Mouse (Mus musculus): ENCODE results near the gene Olfr148. TPM values are rescaled to one million over a fixed set of nuclear protein-coding genes. Genes with fewer than 3 reads are reported as not detected.

Gene Olfr148
- polyA plus RNA-seq (2014; fragmentation: Nextera tagmentation; extraction: Ambion mirVana), result not detected in 2 replicates

DNA sequence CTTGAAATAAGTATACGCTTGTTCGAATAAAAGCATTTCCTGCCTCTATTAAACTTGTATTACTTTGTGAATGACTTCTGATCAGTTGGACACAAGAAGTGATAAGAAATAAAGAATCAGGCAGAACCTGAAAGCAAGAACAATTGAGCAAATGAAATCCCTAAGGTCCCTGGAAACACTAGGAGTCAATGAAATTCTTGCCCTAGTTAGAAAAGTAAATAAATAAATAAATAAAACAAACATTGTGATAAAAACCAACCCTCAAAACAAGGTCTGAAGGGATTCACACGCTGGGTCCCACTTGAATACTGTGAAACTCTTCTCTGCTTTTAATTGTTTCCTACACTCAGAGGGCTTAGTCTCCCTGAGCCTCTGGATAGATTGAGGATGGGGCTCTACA is at the start of gene Olfr148:
TSS of gene Olfr148 (plus strand) at position 301 of the 400 bp plus-strand sequence.
- Histone ChIP-seq H3K9ac (replicated peaks; ENCODE audit: low read depth, low read length) (no peak within 1 kb of the TSS), H3K4me1 (ENCODE audit: control insufficient read depth, insufficient read depth, low read length) (no peaks in the 10 kb centered on the region), H3K27me3 (ENCODE audit: control insufficient read depth, insufficient read depth, low read length) (no peaks in the 10 kb centered on the region), H3K9me3 (ENCODE audit: control insufficient read depth, low read depth, low read length) (no peaks in the 10 kb centered on the region), H3K4me3 (ENCODE audit: low read depth, low read length) (no peak within 1 kb of the TSS), H3K27ac (ENCODE audit: low read length) (no peak within 1 kb of the TSS), H3K36me3 (ENCODE audit: control insufficient read depth, insufficient read depth, low read length) (no peaks in the 10 kb centered on the region), H3K4me2 (replicated peaks; ENCODE audit: low read depth, low read length) (no peak within 1 kb of the TSS)
- ATAC-seq (ENCODE audit: insufficient number of reproducible peaks, insufficient read depth, low FRiP score, low read depth), result no peak
- WGBS, result 76% methylated on average over 3 of the region's 3 CpGs

DNA sequence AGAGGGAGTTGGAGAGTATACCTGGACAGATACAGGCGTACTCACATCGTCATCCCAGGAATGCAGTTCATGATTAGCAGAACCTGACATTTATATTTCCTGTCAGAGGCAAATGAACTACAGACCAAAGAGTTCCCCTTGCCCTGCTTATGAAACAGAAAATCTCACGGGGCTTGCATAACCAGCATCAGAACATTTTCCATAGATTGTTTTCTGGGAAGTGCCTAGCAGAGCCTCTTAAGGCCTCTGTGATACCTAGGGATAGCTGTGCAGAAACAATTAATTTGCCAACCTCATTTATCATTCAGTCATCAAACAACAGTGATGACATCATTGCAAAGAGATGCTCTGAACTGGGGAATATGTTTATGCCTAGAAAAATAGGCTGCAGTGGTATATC is 35.0 kb upstream of the Olfr148 start, which contains the start of gene Olfr959:
TSS of gene Olfr959 (minus strand) at position 101 of the 400 bp plus-strand sequence.
- 75% methylated on average over 3 of the region's 3 CpGs for WGBS
- no peak for ATAC-seq (ENCODE audit: insufficient number of reproducible peaks, insufficient read depth, low FRiP score, low read depth)

GRCm38 (mm10) chr9:39577050-39577449 is 33.4 kb upstream of the Olfr148 start:
- H3K4me3 ChIP-seq (ENCODE audit: low read depth, low read length), result no peak overlapping the region
- no peak overlapping the region for H3K27ac ChIP-seq (ENCODE audit: low read length)
- no peaks in the 10 kb centered on the region for H3K4me1 ChIP-seq (ENCODE audit: control insufficient read depth, insufficient read depth, low read length)
- ATAC-seq (ENCODE audit: insufficient number of reproducible peaks, insufficient read depth, low FRiP score, low read depth), result no peak
- no peak overlapping the region for H3K4me2 ChIP-seq (replicated peaks; ENCODE audit: low read depth, low read length)
- H3K9ac ChIP-seq (replicated peaks; ENCODE audit: low read depth, low read length), result no peak overlapping the region
- H3K27me3 ChIP-seq (ENCODE audit: control insufficient read depth, insufficient read depth, low read length), result no peaks in the 10 kb centered on the region
- no peaks in the 10 kb centered on the region for H3K36me3 ChIP-seq (ENCODE audit: control insufficient read depth, insufficient read depth, low read length)
- no peaks in the 10 kb centered on the region for H3K9me3 ChIP-seq (ENCODE audit: control insufficient read depth, low read depth, low read length)
- 83% methylated on average over 5 of the region's 5 CpGs for WGBS

More for the DNA sequence above, 35.0 kb upstream of the Olfr148 start, which contains the start of gene Olfr959:
- H3K36me3 ChIP-seq (ENCODE audit: control insufficient read depth, insufficient read depth, low read length), result no peaks in the 10 kb centered on the region
- no peaks in the 10 kb centered on the region for H3K4me1 ChIP-seq (ENCODE audit: control insufficient read depth, insufficient read depth, low read length)
- no peaks in the 10 kb centered on the region for H3K27me3 ChIP-seq (ENCODE audit: control insufficient read depth, insufficient read depth, low read length)
- no peak within 1 kb of the TSS for H3K4me2 ChIP-seq (replicated peaks; ENCODE audit: low read depth, low read length)
- H3K4me3 ChIP-seq (ENCODE audit: low read depth, low read length), result no peak within 1 kb of the TSS
- no peak within 1 kb of the TSS for H3K27ac ChIP-seq (ENCODE audit: low read length)
- H3K9ac ChIP-seq (replicated peaks; ENCODE audit: low read depth, low read length), result no peak within 1 kb of the TSS
- no peaks in the 10 kb centered on the region for H3K9me3 ChIP-seq (ENCODE audit: control insufficient read depth, low read depth, low read length)

DNA sequence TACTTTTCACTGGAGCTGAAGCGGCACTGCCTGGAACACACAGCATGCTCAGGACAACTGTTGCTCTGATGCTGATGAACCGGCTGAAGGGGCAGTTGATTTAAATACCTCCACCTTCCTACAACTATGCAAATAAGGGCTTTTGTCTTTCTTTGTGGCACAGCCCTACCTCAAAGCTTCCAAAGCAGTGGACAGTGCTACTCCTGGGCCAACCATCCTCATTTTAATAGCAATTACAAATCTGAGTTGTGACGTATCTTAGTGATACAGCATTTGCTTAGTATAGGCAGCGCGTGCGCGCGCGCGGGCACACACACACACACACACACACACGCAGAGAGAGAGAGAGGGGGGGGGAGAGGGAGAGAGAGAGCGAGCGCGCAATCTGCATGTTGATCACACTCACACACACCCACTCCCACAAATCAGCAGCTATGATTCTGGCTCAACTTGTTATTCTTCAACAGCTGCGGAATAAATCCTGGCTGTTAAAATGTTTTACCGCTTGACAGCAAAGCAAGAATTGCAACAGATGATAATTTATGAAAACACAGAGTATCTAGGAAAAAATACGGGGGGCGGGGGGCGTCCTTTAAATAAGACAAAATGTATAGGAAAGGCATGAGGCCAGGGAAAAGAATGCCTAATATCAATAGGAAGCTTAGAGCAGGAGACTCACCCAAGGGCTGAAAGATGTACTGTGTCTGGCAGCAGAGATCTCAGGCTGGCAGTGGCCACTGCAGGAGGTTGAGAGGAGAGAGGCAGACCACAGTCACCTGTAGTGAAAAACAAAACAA is 7.7 kb upstream of the Olfr148 start:
- Histone ChIP-seq H3K4me2 (replicated peaks; ENCODE audit: low read depth, low read length) (peak overlapping the region; percentile 59), H3K9me3 (ENCODE audit: control insufficient read depth, low read depth, low read length) (no peaks in the 10 kb centered on the region), H3K4me3 (ENCODE audit: low read depth, low read length) (peak overlapping the region; percentile 35), H3K27me3 (ENCODE audit: control insufficient read depth, insufficient read depth, low read length) (no peaks in the 10 kb centered on the region), H3K9ac (replicated peaks; ENCODE audit: low read depth, low read length) (no peak overlapping the region), H3K36me3 (ENCODE audit: control insufficient read depth, insufficient read depth, low read length) (no peaks in the 10 kb centered on the region), H3K27ac (ENCODE audit: low read length) (peak overlapping the region; percentile 1; the same call in 1 of the 2 replicates), H3K4me1 (ENCODE audit: control insufficient read depth, insufficient read depth, low read length) (no peaks in the 10 kb centered on the region; the same call in 1 of the 2 replicates)
- peak; percentile 74; the same call in 1 of the 2 replicates for ATAC-seq (ENCODE audit: insufficient number of reproducible peaks, insufficient read depth, low FRiP score, low read depth)
- WGBS, result 1% methylated on average over 19 of the region's 19 CpGs

- Histone ChIP-seq H3K9ac (replicated peaks; ENCODE audit: low read depth, low read length) (no peak overlapping the region), H3K9me3 (ENCODE audit: control insufficient read depth, low read depth, low read length) (no peaks in the 10 kb centered on the region), H3K4me2 (replicated peaks; ENCODE audit: low read depth, low read length) (peak overlapping the region; percentile 59), H3K27me3 (ENCODE audit: control insufficient read depth, insufficient read depth, low read length) (no peaks in the 10 kb centered on the region), H3K27ac (ENCODE audit: low read length) (peak overlapping the region; percentile 1; the same call in 1 of the 2 replicates), H3K4me3 (ENCODE audit: low read depth, low read length) (peak overlapping the region; percentile 35), H3K4me1 (ENCODE audit: control insufficient read depth, insufficient read depth, low read length) (no peaks in the 10 kb centered on the region; the same call in 1 of the 2 replicates), H3K36me3 (ENCODE audit: control insufficient read depth, insufficient read depth, low read length) (no peaks in the 10 kb centered on the region)
- under 1% methylated on average over 9 of the region's 9 CpGs for WGBS
- peak; percentile 66 for ATAC-seq (ENCODE audit: insufficient number of reproducible peaks, insufficient read depth, low FRiP score, low read depth)
Measured at GRCm38 (mm10) chr9:39603333-39603845, 7.1 kb upstream of the Olfr148 start.

DNA sequence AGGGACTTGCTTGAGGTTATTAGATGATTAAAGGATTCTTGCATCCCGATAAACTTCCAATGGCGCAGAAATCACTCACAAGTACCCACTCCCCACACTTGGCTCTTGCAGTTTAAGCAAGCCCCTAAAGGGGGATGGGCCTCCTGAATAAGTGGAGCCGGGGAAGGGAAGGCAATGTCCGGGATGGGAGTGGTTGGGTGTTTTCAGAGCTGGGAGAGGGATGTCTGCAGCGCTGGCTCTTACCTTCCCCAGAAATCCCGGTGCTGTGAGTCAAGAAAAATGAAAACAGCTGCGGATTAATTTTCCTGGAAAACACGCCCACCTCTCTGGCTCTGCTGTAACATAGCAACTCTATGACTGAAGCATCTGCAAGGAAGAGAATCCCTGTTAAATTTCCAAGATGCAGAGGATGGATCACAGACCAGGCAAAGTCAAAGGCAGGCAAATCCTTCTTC is 6.4 kb upstream of the Olfr148 start, which contains the start of gene AW551984:
TSS of gene AW551984 (minus strand) at position 405 of the 455 bp plus-strand sequence.
- H3K4me3 ChIP-seq (ENCODE audit: low read depth, low read length), result peak within 1 kb of the TSS; percentile 35
- ATAC-seq (ENCODE audit: insufficient number of reproducible peaks, insufficient read depth, low FRiP score, low read depth), result peak; percentile 72; the same call in 1 of the 2 replicates
- H3K9ac ChIP-seq (replicated peaks; ENCODE audit: low read depth, low read length), result no peak within 1 kb of the TSS
- peak within 1 kb of the TSS; percentile 1; the same call in 1 of the 2 replicates for H3K27ac ChIP-seq (ENCODE audit: low read length)
- WGBS, result under 1% methylated on average over 8 of the region's 8 CpGs
- H3K4me1 ChIP-seq (ENCODE audit: control insufficient read depth, insufficient read depth, low read length), result no peaks in the 10 kb centered on the region; the same call in 1 of the 2 replicates
- no peaks in the 10 kb centered on the region for H3K36me3 ChIP-seq (ENCODE audit: control insufficient read depth, insufficient read depth, low read length)
- H3K4me2 ChIP-seq (replicated peaks; ENCODE audit: low read depth, low read length), result peak within 1 kb of the TSS; percentile 59
- H3K27me3 ChIP-seq (ENCODE audit: control insufficient read depth, insufficient read depth, low read length), result no peaks in the 10 kb centered on the region
- no peaks in the 10 kb centered on the region for H3K9me3 ChIP-seq (ENCODE audit: control insufficient read depth, low read depth, low read length)

GRCm38 (mm10) chr9:39608497-39608896 is 2.0 kb upstream of the Olfr148 start:
- H3K9me3 ChIP-seq (ENCODE audit: control insufficient read depth, low read depth, low read length), result no peaks in the 10 kb centered on the region
- H3K4me3 ChIP-seq (ENCODE audit: low read depth, low read length), result no peak overlapping the region

DNA sequence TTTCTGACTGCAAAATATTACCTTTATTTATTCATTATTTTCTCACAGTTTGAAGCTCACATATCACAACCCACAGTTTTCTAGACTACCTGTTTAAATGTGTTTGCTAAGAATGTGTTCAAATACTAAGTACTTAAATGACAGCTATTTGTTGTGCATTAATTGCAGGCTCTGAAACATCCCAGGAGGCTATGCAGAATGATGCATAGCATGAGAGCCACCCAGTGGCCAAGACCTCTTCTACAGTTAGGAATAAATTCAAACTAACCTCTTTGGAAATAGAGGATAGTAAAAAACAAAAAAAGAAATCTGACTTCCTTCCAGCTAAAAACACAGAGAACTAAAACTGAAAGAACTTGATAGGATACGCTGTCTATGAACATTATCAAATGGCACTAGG is 1.5 kb downstream of the Olfr148 start:
- H3K27ac ChIP-seq (ENCODE audit: low read length), result no peak overlapping the region
- H3K9ac ChIP-seq (replicated peaks; ENCODE audit: low read depth, low read length), result no peak overlapping the region
- no peaks in the 10 kb centered on the region for H3K4me1 ChIP-seq (ENCODE audit: control insufficient read depth, insufficient read depth, low read length)
- no peaks in the 10 kb centered on the region for H3K9me3 ChIP-seq (ENCODE audit: control insufficient read depth, low read depth, low read length)
- WGBS, result 60% methylated on average over 1 of the region's 1 CpGs
- H3K36me3 ChIP-seq (ENCODE audit: control insufficient read depth, insufficient read depth, low read length), result no peaks in the 10 kb centered on the region
- no peak overlapping the region for H3K4me2 ChIP-seq (replicated peaks; ENCODE audit: low read depth, low read length)
- H3K27me3 ChIP-seq (ENCODE audit: control insufficient read depth, insufficient read depth, low read length), result no peaks in the 10 kb centered on the region
- H3K4me3 ChIP-seq (ENCODE audit: low read depth, low read length), result no peak overlapping the region
- ATAC-seq (ENCODE audit: insufficient number of reproducible peaks, insufficient read depth, low FRiP score, low read depth), result no peak

More at GRCm38 (mm10) chr9:39608497-39608896, 2.0 kb upstream of the Olfr148 start:
- Histone ChIP-seq H3K4me1 (ENCODE audit: control insufficient read depth, insufficient read depth, low read length) (no peaks in the 10 kb centered on the region), H3K27me3 (ENCODE audit: control insufficient read depth, insufficient read depth, low read length) (no peaks in the 10 kb centered on the region), H3K9ac (replicated peaks; ENCODE audit: low read depth, low read length) (no peak overlapping the region), H3K4me2 (replicated peaks; ENCODE audit: low read depth, low read length) (no peak overlapping the region), H3K27ac (ENCODE audit: low read length) (no peak overlapping the region), H3K36me3 (ENCODE audit: control insufficient read depth, insufficient read depth, low read length) (no peaks in the 10 kb centered on the region)
- ATAC-seq (ENCODE audit: insufficient number of reproducible peaks, insufficient read depth, low FRiP score, low read depth), result no peak
